Mouse (Mus musculus): ENCODE measurements around the gene Lbhd2. TPM values are rescaled to one million over a fixed set of nuclear protein-coding genes. Genes with fewer than 3 reads are reported as not detected.

The Lbhd2 gene
- polyA plus RNA-seq, 1 experiment from 2014 or later: not detected

- ATAC-seq (ENCODE audit: insufficient number of reproducible peaks, low FRiP score): no peak
- no peak overlapping the region for H3K4me3 ChIP-seq
- H3K27me3 ChIP-seq (replicated peaks): peaks cover 77% of the 10 kb centered on the region
- 50% methylated on average over 5 of the region's 5 CpGs for WGBS
- H3K36me3 ChIP-seq: no peaks in the 10 kb centered on the region
- H3K9me3 ChIP-seq (replicated peaks): no peaks in the 10 kb centered on the region
- H3K4me2 ChIP-seq: no peak overlapping the region
- H3K4me1 ChIP-seq (replicated peaks): peaks cover 92% of the 10 kb centered on the region
- peak overlapping the region; percentile 76 for H3K27ac ChIP-seq (ENCODE audit: poor library complexity, severe bottlenecking)
- H3K9ac ChIP-seq: no peak overlapping the region
Measured at GRCm38 (mm10) chr12:111432751-111433331, 26.2 kb downstream of the Lbhd2 start.

GRCm38 (mm10) chr12:111434164-111434744 lies 27.6 kb downstream of the Lbhd2 start:
- H3K4me1 ChIP-seq (replicated peaks): peaks cover 78% of the 10 kb centered on the region
- H3K4me2 ChIP-seq: peak overlapping the region; percentile 33
- H3K9me3 ChIP-seq (replicated peaks): no peaks in the 10 kb centered on the region
- no peak overlapping the region for H3K9ac ChIP-seq
- peak overlapping the region; percentile 76 for H3K27ac ChIP-seq (ENCODE audit: poor library complexity, severe bottlenecking)
- ATAC-seq (ENCODE audit: insufficient number of reproducible peaks, low FRiP score): no peak
- 49% methylated on average over 7 of the region's 7 CpGs for WGBS
- H3K4me3 ChIP-seq: no peak overlapping the region
- H3K36me3 ChIP-seq: no peaks in the 10 kb centered on the region
- peaks cover 78% of the 10 kb centered on the region for H3K27me3 ChIP-seq (replicated peaks)

GRCm38 (mm10) chr12:111434745-111435327 lies 28.2 kb downstream of the Lbhd2 start:
- Histone ChIP-seq H3K36me3 (no peaks in the 10 kb centered on the region), H3K4me1 (replicated peaks) (peaks cover 72% of the 10 kb centered on the region), H3K4me2 (peak overlapping the region; percentile 33), H3K9ac (0 out of 2 replicates have a peak overlapping the region, but pooled peaks have one; percentile 33), H3K27me3 (replicated peaks) (peaks cover 77% of the 10 kb centered on the region), H3K9me3 (replicated peaks) (no peaks in the 10 kb centered on the region), H3K27ac (ENCODE audit: poor library complexity, severe bottlenecking) (peak overlapping the region; percentile 76), H3K4me3 (no peak overlapping the region)
- 4% methylated on average over 8 of the region's 8 CpGs for WGBS
- ATAC-seq (ENCODE audit: insufficient number of reproducible peaks, low FRiP score): peak; percentile 63

GRCm38 (mm10) chr12:111436170-111436569 lies 29.6 kb downstream of the Lbhd2 start:
- ATAC-seq (ENCODE audit: insufficient number of reproducible peaks, low FRiP score): no peak
- Histone ChIP-seq H3K27ac (ENCODE audit: poor library complexity, severe bottlenecking) (no peak overlapping the region), H3K9ac (no peak overlapping the region), H3K4me2 (no peak overlapping the region), H3K4me3 (no peak overlapping the region), H3K9me3 (replicated peaks) (0 out of 2 replicates have a peak, but pooled peaks cover 4% of the 10 kb centered on the region), H3K36me3 (no peaks in the 10 kb centered on the region), H3K4me1 (replicated peaks) (peaks cover 59% of the 10 kb centered on the region), H3K27me3 (replicated peaks) (peaks cover 76% of the 10 kb centered on the region)
- WGBS: 81% methylated on average over 3 of the region's 3 CpGs

- H3K36me3 ChIP-seq: no peaks in the 10 kb centered on the region
- no peak for ATAC-seq (ENCODE audit: insufficient number of reproducible peaks, low FRiP score)
- no peak overlapping the region for H3K27ac ChIP-seq (ENCODE audit: poor library complexity, severe bottlenecking)
- H3K4me3 ChIP-seq: no peak overlapping the region
- WGBS: 55% methylated on average over 8 of the region's 8 CpGs
- no peak overlapping the region for H3K9ac ChIP-seq
- 0 out of 2 replicates have a peak, but pooled peaks cover 4% of the 10 kb centered on the region for H3K9me3 ChIP-seq (replicated peaks)
- H3K4me1 ChIP-seq (replicated peaks): peaks cover 54% of the 10 kb centered on the region
- no peak overlapping the region; the same call in 1 of the 2 replicates for H3K4me2 ChIP-seq
- peaks cover 76% of the 10 kb centered on the region for H3K27me3 ChIP-seq (replicated peaks)
Measured at GRCm38 (mm10) chr12:111436640-111437039, 30.0 kb downstream of the Lbhd2 start.

- no peak overlapping the region for H3K27ac ChIP-seq (ENCODE audit: poor library complexity, severe bottlenecking)
Measured at GRCm38 (mm10) chr12:111437222-111437900, 30.8 kb downstream of the Lbhd2 start.

GRCm38 (mm10) chr12:111438850-111439249 lies 32.2 kb downstream of the Lbhd2 start:
- WGBS: 80% methylated on average over 6 of the region's 6 CpGs
- Histone ChIP-seq H3K36me3 (no peaks in the 10 kb centered on the region), H3K27me3 (replicated peaks) (peaks cover 79% of the 10 kb centered on the region), H3K9ac (no peak overlapping the region), H3K4me2 (no peak overlapping the region), H3K4me1 (replicated peaks) (peaks cover 54% of the 10 kb centered on the region), H3K27ac (ENCODE audit: poor library complexity, severe bottlenecking) (no peak overlapping the region), H3K9me3 (replicated peaks) (0 out of 2 replicates have a peak, but pooled peaks cover 4% of the 10 kb centered on the region), H3K4me3 (no peak overlapping the region)
- no peak for ATAC-seq (ENCODE audit: insufficient number of reproducible peaks, low FRiP score)

More at GRCm38 (mm10) chr12:111437222-111437900, 30.8 kb downstream of the Lbhd2 start:
- Histone ChIP-seq H3K9ac (no peak overlapping the region), H3K4me1 (replicated peaks) (peaks cover 54% of the 10 kb centered on the region), H3K36me3 (no peaks in the 10 kb centered on the region), H3K4me3 (no peak overlapping the region), H3K9me3 (replicated peaks) (0 out of 2 replicates have a peak, but pooled peaks cover 4% of the 10 kb centered on the region), H3K4me2 (no peak overlapping the region), H3K27me3 (replicated peaks) (peaks cover 76% of the 10 kb centered on the region)
- WGBS: 60% methylated on average over 5 of the region's 5 CpGs
- ATAC-seq (ENCODE audit: insufficient number of reproducible peaks, low FRiP score): no peak

GRCm38 (mm10) chr12:111440701-111441373 lies 34.2 kb downstream of the Lbhd2 start:
- WGBS: 88% methylated on average over 9 of the region's 9 CpGs
- Histone ChIP-seq H3K9me3 (replicated peaks) (0 out of 2 replicates have a peak, but pooled peaks cover 4% of the 10 kb centered on the region), H3K4me2 (no peak overlapping the region), H3K4me1 (replicated peaks) (peaks cover 48% of the 10 kb centered on the region), H3K27ac (ENCODE audit: poor library complexity, severe bottlenecking) (no peak overlapping the region), H3K27me3 (replicated peaks) (peaks cover 90% of the 10 kb centered on the region), H3K36me3 (no peaks in the 10 kb centered on the region), H3K4me3 (no peak overlapping the region), H3K9ac (no peak overlapping the region)
- ATAC-seq (ENCODE audit: insufficient number of reproducible peaks, low FRiP score): no peak

GRCm38 (mm10) chr12:111441523-111441922 lies 34.9 kb downstream of the Lbhd2 start:
- ATAC-seq (ENCODE audit: insufficient number of reproducible peaks, low FRiP score): no peak
- Histone ChIP-seq H3K9ac (no peak overlapping the region), H3K4me1 (replicated peaks) (peaks cover 46% of the 10 kb centered on the region), H3K27ac (ENCODE audit: poor library complexity, severe bottlenecking) (no peak overlapping the region), H3K27me3 (replicated peaks) (peaks cover 92% of the 10 kb centered on the region), H3K36me3 (no peaks in the 10 kb centered on the region), H3K4me2 (no peak overlapping the region), H3K9me3 (replicated peaks) (0 out of 2 replicates have a peak, but pooled peaks cover 4% of the 10 kb centered on the region), H3K4me3 (no peak overlapping the region)
- 63% methylated on average over 3 of the region's 3 CpGs for WGBS

GRCm38 (mm10) chr12:111442309-111443010 lies 35.9 kb downstream of the Lbhd2 start, which contains the start of gene Tnfaip2:
Gene Tnfaip2 (plus strand): TSS chr12:111442469.
- H3K4me3 ChIP-seq: peak within 1 kb of the TSS; percentile 49
- H3K9ac ChIP-seq: peak within 1 kb of the TSS; percentile 54
- peak; percentile 89 for ATAC-seq (ENCODE audit: insufficient number of reproducible peaks, low FRiP score)
- under 1% methylated on average over 48 of the region's 48 CpGs for WGBS
- peak within 1 kb of the TSS; percentile 78 for H3K4me2 ChIP-seq
- H3K9me3 ChIP-seq (replicated peaks): 0 out of 2 replicates have a peak, but pooled peaks cover 4% of the 10 kb centered on the region
- no peaks in the 10 kb centered on the region for H3K36me3 ChIP-seq
- H3K27me3 ChIP-seq (replicated peaks): peaks cover 92% of the 10 kb centered on the region
- no peak within 1 kb of the TSS for H3K27ac ChIP-seq (ENCODE audit: poor library complexity, severe bottlenecking)
- H3K4me1 ChIP-seq (replicated peaks): peaks cover 43% of the 10 kb centered on the region

Data from heart, embryonic 12.5 days (tissue).